Mouse (Mus musculus): ENCODE measurements around the gene Ifna7. TPM values are rescaled to one million over a fixed set of nuclear protein-coding genes. Genes with fewer than 3 reads are reported as not detected.
"Not testable (repeated sequence)": the region's sequence is repeated elsewhere in the genome, so short reads cannot be mapped to it uniquely, and the experiment has no call there.

Ifna7 gene
- total RNA-seq (2015; ENCODE audit: low replicate concordance) (not detected in 2 replicates), total RNA-seq (2017; ENCODE audit: low replicate concordance) (not detected in 2 replicates)

DNA sequence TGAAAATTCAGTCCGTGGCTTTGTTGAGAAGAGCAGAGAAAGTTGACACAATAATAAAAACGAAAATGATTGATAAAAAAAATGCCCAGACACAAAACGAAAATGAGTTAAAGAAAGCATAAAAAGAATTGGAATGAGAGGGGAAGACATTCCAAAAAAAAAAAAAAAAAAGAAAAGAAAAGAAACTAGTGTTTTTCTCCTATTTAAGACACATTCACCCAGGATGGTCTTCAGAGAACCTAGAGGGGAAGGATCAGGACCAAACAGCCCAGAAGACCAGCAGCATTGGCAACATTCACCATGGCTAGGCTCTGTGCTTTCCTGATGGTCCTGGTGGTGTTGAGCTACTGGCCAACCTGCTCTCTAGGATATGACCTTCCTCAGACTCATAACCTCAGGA, at the start of gene Ifna7:
Gene Ifna7 (plus strand): TSS at position 301 of the 400 bp plus-strand sequence.
- ATAC-seq (replicated peaks; ENCODE audit: low FRiP score, poor library complexity, severe bottlenecking) = no peak

GRCm38 (mm10) chr4:88773534-88773933, 42.5 kb upstream of the Ifna7 start, which contains the start of gene Gm13290:
Gm13290 (plus strand) TSS chr4:88773834.
- ATAC-seq (replicated peaks; ENCODE audit: low FRiP score, poor library complexity, severe bottlenecking) = not testable (repeated sequence)

GRCm38 (mm10) chr4:88776622-88777021, 39.4 kb upstream of the Ifna7 start, which contains the start of gene Gm13289:
Gm13289 (plus strand) TSS chr4:88776922.
- not testable (repeated sequence) for ATAC-seq (replicated peaks; ENCODE audit: low FRiP score, poor library complexity, severe bottlenecking)

- ATAC-seq (replicated peaks; ENCODE audit: low FRiP score, poor library complexity, severe bottlenecking) = not testable (repeated sequence)
Observed at GRCm38 (mm10) chr4:88779550-88779949, 36.5 kb upstream of the Ifna7 start, which contains the start of gene Gm13272. Gm13272 (plus strand) TSS chr4:88779850.

DNA sequence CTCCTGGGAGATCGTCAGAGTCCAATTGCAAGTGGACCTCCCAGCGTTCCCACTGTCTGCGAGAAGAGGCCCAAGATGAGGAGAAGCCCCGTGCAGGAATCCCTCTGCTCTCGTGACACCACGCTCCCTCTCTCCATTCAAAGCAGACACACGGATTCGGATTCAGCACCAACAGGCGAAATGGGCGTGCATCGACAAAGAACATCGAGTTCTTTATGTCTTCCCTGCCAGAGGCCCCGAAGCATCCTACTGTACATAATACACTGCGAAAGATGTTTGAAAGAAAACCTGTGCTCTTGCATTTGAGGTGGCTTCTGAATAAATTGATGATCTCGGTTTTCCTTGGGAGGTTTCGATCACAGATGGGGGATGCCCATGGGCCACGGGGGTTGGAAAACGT, 35.7 kb upstream of the Ifna7 start:
- ATAC-seq (replicated peaks; ENCODE audit: low FRiP score, poor library complexity, severe bottlenecking) = not testable (repeated sequence)

- not testable (repeated sequence) for ATAC-seq (replicated peaks; ENCODE audit: low FRiP score, poor library complexity, severe bottlenecking)
Observed at GRCm38 (mm10) chr4:88781831-88782230, 34.2 kb upstream of the Ifna7 start, which contains the start of gene Ifnz. Ifnz (plus strand) TSS chr4:88782131.

DNA sequence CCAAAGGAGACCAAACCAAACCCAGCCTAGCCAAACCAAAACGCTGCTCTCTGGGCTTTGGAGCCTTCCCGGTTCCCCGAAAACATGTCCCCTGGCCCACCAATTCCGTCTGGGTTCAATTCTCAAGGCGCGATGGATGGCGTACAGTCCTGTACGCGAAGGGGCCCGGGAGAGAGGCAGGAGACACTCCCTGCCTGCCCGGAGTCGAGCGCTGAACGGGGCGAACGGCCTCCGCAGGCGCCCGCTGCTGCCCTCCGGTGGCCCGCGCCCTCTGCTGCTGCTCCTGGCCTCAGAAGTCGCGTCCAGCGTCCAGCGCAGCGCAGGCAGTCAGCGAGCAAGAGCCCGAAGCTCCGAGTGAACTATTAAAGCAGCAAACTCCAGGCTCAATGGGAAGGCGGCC, 33.7 kb upstream of the Ifna7 start:
- ATAC-seq (replicated peaks; ENCODE audit: low FRiP score, poor library complexity, severe bottlenecking) = not testable (repeated sequence)

DNA sequence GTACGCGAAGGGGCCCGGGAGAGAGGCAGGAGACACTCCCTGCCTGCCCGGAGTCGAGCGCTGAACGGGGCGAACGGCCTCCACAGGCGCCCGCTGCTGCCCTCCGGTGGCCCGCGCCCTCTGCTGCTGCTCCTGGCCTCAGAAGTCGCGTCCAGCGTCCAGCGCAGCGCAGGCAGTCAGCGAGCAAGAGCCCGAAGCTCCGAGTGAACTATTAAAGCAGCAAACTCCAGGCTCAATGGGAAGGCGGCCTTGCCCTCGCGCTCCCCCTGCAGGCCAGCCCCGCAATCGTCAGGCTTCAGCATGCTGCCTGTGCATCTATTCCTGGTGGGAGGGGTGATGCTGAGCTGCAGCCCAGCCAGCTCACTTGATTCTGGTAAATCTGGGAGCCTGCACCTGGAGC, 30.6 kb upstream of the Ifna7 start, which contains the start of gene Gm13276:
Gene Gm13276 (plus strand): TSS at position 301 of the 400 bp plus-strand sequence.
- not testable (repeated sequence) for ATAC-seq (replicated peaks; ENCODE audit: low FRiP score, poor library complexity, severe bottlenecking)

GRCm38 (mm10) chr4:88788402-88788801, 27.6 kb upstream of the Ifna7 start, which contains the start of gene Gm13277:
Gm13277 (plus strand) TSS chr4:88788632.
- ATAC-seq (replicated peaks; ENCODE audit: low FRiP score, poor library complexity, severe bottlenecking) = not testable (repeated sequence)

- ATAC-seq (replicated peaks; ENCODE audit: low FRiP score, poor library complexity, severe bottlenecking) = not testable (repeated sequence)
Observed at GRCm38 (mm10) chr4:88791250-88791649, 24.8 kb upstream of the Ifna7 start, which contains the start of gene Gm13278. Gm13278 (plus strand) TSS chr4:88791550.

GRCm38 (mm10) chr4:88793936-88794675, 21.9 kb upstream of the Ifna7 start, which contains the start of gene Gm13275:
Gm13275 (plus strand) TSS chr4:88794487.
- not testable (repeated sequence) for ATAC-seq (replicated peaks; ENCODE audit: low FRiP score, poor library complexity, severe bottlenecking)

- not testable (repeated sequence) for ATAC-seq (replicated peaks; ENCODE audit: low FRiP score, poor library complexity, severe bottlenecking)
Observed at GRCm38 (mm10) chr4:88797097-88797496, 18.9 kb upstream of the Ifna7 start, which contains the start of gene Gm13279. Gm13279 (plus strand) TSS chr4:88797397.

DNA sequence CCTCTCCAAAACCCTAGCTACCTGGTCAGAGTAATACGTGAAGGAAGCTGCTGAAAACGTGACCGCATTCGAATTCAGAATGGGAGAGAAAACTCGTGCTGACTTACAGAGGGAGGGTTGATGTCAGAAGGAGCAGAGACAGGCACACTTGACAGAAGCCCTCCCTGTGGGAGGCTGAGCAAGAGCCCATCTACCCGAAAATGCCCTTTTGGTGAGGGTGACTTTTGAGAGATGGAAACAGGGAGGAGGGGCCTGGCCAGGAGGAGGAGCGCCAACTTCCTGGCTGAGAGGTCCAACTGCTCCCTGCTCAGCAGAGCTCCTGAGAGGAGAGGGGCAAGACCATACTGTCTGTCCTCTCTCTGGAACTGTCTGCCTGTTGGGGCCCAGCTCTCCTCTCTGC, 16.7 kb upstream of the Ifna7 start, which contains the start of gene Gm13285:
Gene Gm13285 (plus strand): TSS at position 301 of the 400 bp plus-strand sequence.
- not testable (repeated sequence) for ATAC-seq (replicated peaks; ENCODE audit: low FRiP score, poor library complexity, severe bottlenecking)

DNA sequence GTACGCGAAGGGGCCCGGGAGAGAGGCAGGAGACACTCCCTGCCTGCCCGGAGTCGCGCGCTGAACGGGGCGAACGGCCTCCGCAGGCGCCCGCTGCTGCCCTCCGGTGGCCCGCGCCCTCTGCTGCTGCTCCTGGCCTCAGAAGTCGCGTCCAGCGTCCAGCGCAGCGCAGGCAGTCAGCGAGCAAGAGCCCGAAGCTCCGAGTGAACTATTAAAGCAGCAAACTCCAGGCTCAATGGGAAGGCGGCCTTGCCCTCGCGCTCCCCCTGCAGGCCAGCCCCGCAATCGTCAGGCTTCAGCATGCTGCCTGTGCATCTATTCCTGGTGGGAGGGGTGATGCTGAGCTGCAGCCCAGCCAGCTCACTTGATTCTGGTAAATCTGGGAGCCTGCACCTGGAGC, 13.1 kb upstream of the Ifna7 start, which contains the start of gene Gm13287:
Gene Gm13287 (plus strand): TSS at position 301 of the 400 bp plus-strand sequence.
- ATAC-seq (replicated peaks; ENCODE audit: low FRiP score, poor library complexity, severe bottlenecking) = not testable (repeated sequence)

DNA sequence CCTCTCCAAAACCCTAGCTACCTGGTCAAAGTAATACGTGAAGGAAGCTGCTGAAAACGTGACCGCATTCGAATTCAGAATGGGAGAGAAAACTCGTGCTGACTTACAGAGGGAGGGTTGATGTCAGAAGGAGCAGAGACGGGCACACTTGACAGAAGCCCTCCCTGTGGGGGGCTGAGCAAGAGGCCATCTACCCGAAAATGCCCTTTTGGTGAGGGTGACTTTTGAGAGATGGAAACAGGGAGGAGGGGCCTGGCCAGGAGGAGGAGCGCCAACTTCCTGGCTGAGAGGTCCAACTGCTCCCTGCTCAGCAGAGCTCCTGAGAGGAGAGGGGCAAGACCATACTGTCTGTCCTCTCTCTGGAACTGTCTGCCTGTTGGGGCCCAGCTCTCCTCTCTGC, 10.8 kb upstream of the Ifna7 start, which contains the start of gene Gm13288:
Gene Gm13288 (plus strand): TSS at position 301 of the 400 bp plus-strand sequence.
- ATAC-seq (replicated peaks; ENCODE audit: low FRiP score, poor library complexity, severe bottlenecking) = not testable (repeated sequence)

- not testable (repeated sequence) for ATAC-seq (replicated peaks; ENCODE audit: low FRiP score, poor library complexity, severe bottlenecking)
Observed at GRCm38 (mm10) chr4:88805761-88806160, 10.3 kb upstream of the Ifna7 start.

DNA sequence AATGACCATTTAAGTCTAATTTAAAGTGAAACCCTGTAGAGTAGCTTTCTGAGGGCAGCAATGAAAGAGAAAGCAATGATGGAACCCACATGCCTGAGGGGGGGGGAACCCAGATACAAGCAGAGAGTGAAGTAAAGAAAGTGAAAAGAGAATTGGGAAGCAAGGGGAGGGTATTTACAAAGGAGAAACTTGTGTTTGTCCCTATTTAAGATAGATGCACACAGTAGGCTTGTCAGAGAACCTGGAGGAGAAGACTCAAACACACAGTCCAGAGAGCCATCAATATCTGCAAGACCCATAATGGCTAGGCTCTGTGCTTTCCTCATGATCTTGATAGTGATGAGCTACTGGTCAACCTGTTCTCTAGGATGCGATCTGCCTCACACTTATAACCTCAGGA, 3.6 kb downstream of the Ifna7 start, which contains the start of gene Ifna11:
Gene Ifna11 (plus strand): TSS at position 301 of the 400 bp plus-strand sequence.
- no peak for ATAC-seq (replicated peaks; ENCODE audit: low FRiP score, poor library complexity, severe bottlenecking)

DNA sequence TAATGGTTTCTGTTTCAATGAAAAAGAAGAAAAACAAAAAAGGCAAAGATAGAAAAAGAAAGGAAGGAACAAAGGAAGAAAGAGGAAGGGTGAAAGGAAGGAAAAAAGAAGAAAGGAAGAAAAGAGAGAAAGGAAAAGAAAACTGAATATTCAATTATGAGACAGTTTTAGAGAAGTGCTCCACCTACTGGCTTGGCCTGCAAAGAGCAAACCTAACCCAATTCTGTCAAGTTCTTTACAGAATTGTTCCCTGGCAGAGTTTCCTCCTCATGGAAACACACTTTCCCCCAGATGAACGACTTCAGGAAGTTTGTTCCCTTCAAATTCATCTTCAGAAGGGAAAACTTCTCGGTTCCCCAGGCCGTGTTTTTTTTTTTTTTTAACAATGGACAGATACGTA, 7.0 kb downstream of the Ifna7 start:
- no peak for ATAC-seq (replicated peaks; ENCODE audit: low FRiP score, poor library complexity, severe bottlenecking)

- ATAC-seq (replicated peaks; ENCODE audit: low FRiP score, poor library complexity, severe bottlenecking) = not testable (repeated sequence)
Observed at GRCm38 (mm10) chr4:88827116-88827515, 11.1 kb downstream of the Ifna7 start, which contains the start of gene Ifna6. Ifna6 (plus strand) TSS chr4:88827416.

DNA sequence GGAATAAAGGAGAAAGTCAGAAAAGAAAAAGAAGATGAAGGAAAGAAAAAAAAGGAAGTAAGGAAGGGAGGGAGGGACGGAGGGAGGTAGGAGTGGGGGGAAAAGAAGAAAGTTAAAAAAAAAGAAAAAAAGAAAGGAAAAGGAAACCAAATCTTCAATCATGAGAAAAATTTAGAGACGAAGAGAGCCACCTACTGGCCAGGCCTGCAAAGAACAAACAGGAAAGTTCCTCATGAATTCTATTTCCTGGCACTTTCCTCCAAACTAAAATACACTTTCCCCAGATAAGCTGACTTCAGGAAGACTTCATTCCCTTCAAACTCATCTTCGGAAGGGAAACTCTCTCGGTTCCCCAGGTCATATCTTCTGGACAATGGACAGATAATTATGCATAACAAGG, 14.5 kb downstream of the Ifna7 start:
- no peak for ATAC-seq (replicated peaks; ENCODE audit: low FRiP score, poor library complexity, severe bottlenecking)
